Mouse (Mus musculus): ENCODE measurements around the gene Gm49398.
A peak's percentile ranks its signal among the peaks of the same experiment; 100 is the strongest.

The Gm49398 gene

GRCm38 (mm10) chr13:61288739-61289138 lies at the start of gene Gm49398:
TSS of gene Gm49398 (minus strand) at chr13:61288839.
- no peak for DNase-seq

- no peak for DNase-seq
Observed at GRCm38 (mm10) chr13:61255258-61255657, 33.4 kb downstream of the Gm49398 start, which contains the start of gene Cts8. TSS of gene Cts8 (minus strand) at chr13:61255358.

GRCm38 (mm10) chr13:61241076-61241947 lies 47.3 kb downstream of the Gm49398 start:
- DNase-seq, result peak; percentile 16 to 29

GRCm38 (mm10) chr13:61203310-61203709 lies 85.3 kb downstream of the Gm49398 start, which contains the start of gene Cts6:
TSS of gene Cts6 (minus strand) at chr13:61203410.
- DNase-seq, result no peak
